Mouse (Mus musculus): ENCODE results near the gene Kalrn. TPM values are rescaled to one million over a fixed set of nuclear protein-coding genes. Genes with fewer than 3 reads are reported as not detected.

Gene Kalrn
- 34.5 and 39.2 TPM in 2 replicates for polyA plus RNA-seq (2015; fragmentation: Nextera tagmentation; extraction: Ambion mirVana)

- ATAC-seq (replicated peaks): peak; percentile 93
- H3K27me3 ChIP-seq (replicated peaks): no peaks in the 10 kb centered on the region
- no peaks in the 10 kb centered on the region for H3K36me3 ChIP-seq (replicated peaks)
- H3K9ac ChIP-seq: peak within 1 kb of the TSS; percentile 100
- peak within 1 kb of the TSS; percentile 100 for H3K27ac ChIP-seq
- H3K4me1 ChIP-seq: peaks cover 36% of the 10 kb centered on the region
- peak within 1 kb of the TSS; percentile 98 for H3K4me3 ChIP-seq
- H3K9me3 ChIP-seq: no peaks in the 10 kb centered on the region
- H3K4me2 ChIP-seq: peak within 1 kb of the TSS; percentile 94
- WGBS: under 1% methylated on average over 60 of the region's 84 CpGs
Measured at GRCm38 (mm10) chr16:34573151-34573802, at the start of gene Kalrn. Kalrn (minus strand) TSS chr16:34573532.

GRCm38 (mm10) chr16:34614021-34614420, 40.7 kb upstream of the Kalrn start:
- Histone ChIP-seq H3K9me3 (no peaks in the 10 kb centered on the region), H3K4me3 (no peak overlapping the region), H3K27me3 (replicated peaks) (no peaks in the 10 kb centered on the region), H3K4me1 (no peaks in the 10 kb centered on the region), H3K9ac (no peak overlapping the region), H3K27ac (no peak overlapping the region), H3K36me3 (replicated peaks) (no peaks in the 10 kb centered on the region), H3K4me2 (no peak overlapping the region)
- no peak for ATAC-seq (replicated peaks)
- 76% methylated on average over 2 of the region's 2 CpGs for WGBS

DNA sequence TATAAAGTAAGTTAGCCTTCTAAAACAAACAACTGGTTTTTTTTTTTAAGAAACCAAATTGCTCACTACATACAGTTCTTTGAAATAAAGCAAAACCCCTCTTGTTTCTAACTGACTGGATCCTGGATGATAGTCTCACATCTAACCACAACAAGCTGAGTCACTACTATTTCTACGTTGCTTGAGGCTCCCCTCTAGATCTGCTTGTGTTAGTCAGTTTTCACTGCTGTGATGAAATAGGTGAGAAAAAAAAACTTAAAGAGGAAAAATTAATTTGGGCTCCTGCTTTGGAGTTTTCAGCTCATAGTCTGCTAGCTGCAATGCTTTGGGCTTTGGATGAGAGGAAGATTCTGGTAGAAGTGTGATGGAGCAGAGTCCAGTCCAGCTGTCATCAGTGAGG, 36.8 kb upstream of the Kalrn start:
- ATAC-seq (replicated peaks): no peak
- no peak overlapping the region for H3K27ac ChIP-seq
- WGBS: 83% methylated on average over 1 of the region's 1 CpGs

GRCm38 (mm10) chr16:34605679-34606078, 32.3 kb upstream of the Kalrn start:
- H3K9ac ChIP-seq: no peak overlapping the region
- 34% methylated on average over 3 of the region's 3 CpGs for WGBS
- no peak overlapping the region for H3K4me3 ChIP-seq
- no peaks in the 10 kb centered on the region for H3K4me1 ChIP-seq
- ATAC-seq (replicated peaks): no peak
- no peaks in the 10 kb centered on the region for H3K9me3 ChIP-seq
- no peaks in the 10 kb centered on the region for H3K36me3 ChIP-seq (replicated peaks)
- H3K27ac ChIP-seq: no peak overlapping the region
- no peak overlapping the region for H3K4me2 ChIP-seq
- no peaks in the 10 kb centered on the region for H3K27me3 ChIP-seq (replicated peaks)

More for the DNA sequence above, 36.8 kb upstream of the Kalrn start:
- Histone ChIP-seq H3K36me3 (replicated peaks) (no peaks in the 10 kb centered on the region), H3K9ac (no peak overlapping the region), H3K4me2 (no peak overlapping the region), H3K4me3 (no peak overlapping the region), H3K4me1 (no peaks in the 10 kb centered on the region), H3K9me3 (no peaks in the 10 kb centered on the region), H3K27me3 (replicated peaks) (no peaks in the 10 kb centered on the region)

- no peak overlapping the region for H3K4me3 ChIP-seq
- 72% methylated on average over 6 of the region's 6 CpGs for WGBS
- no peak overlapping the region for H3K9ac ChIP-seq
- no peaks in the 10 kb centered on the region for H3K4me1 ChIP-seq
- H3K27me3 ChIP-seq (replicated peaks): no peaks in the 10 kb centered on the region
- H3K36me3 ChIP-seq (replicated peaks): no peaks in the 10 kb centered on the region
- no peak overlapping the region for H3K4me2 ChIP-seq
- ATAC-seq (replicated peaks): no peak
- H3K27ac ChIP-seq: no peak overlapping the region
- H3K9me3 ChIP-seq: no peaks in the 10 kb centered on the region
Measured at GRCm38 (mm10) chr16:34603854-34604253, 30.5 kb upstream of the Kalrn start.

GRCm38 (mm10) chr16:34603076-34603475, 29.7 kb upstream of the Kalrn start:
- H3K27me3 ChIP-seq (replicated peaks): no peaks in the 10 kb centered on the region
- no peak overlapping the region for H3K4me2 ChIP-seq
- H3K4me1 ChIP-seq: no peaks in the 10 kb centered on the region
- no peak overlapping the region for H3K4me3 ChIP-seq
- no peaks in the 10 kb centered on the region for H3K9me3 ChIP-seq
- WGBS: 80% methylated on average over 4 of the region's 4 CpGs
- no peak overlapping the region for H3K9ac ChIP-seq
- ATAC-seq (replicated peaks): no peak
- no peak overlapping the region for H3K27ac ChIP-seq
- H3K36me3 ChIP-seq (replicated peaks): no peaks in the 10 kb centered on the region

GRCm38 (mm10) chr16:34601954-34602353, 28.6 kb upstream of the Kalrn start:
- Histone ChIP-seq H3K9me3 (no peaks in the 10 kb centered on the region), H3K4me1 (no peaks in the 10 kb centered on the region), H3K27ac (no peak overlapping the region), H3K27me3 (replicated peaks) (no peaks in the 10 kb centered on the region), H3K4me2 (no peak overlapping the region), H3K4me3 (no peak overlapping the region), H3K9ac (no peak overlapping the region), H3K36me3 (replicated peaks) (no peaks in the 10 kb centered on the region)
- WGBS: 81% methylated on average over 4 of the region's 4 CpGs
- ATAC-seq (replicated peaks): no peak

DNA sequence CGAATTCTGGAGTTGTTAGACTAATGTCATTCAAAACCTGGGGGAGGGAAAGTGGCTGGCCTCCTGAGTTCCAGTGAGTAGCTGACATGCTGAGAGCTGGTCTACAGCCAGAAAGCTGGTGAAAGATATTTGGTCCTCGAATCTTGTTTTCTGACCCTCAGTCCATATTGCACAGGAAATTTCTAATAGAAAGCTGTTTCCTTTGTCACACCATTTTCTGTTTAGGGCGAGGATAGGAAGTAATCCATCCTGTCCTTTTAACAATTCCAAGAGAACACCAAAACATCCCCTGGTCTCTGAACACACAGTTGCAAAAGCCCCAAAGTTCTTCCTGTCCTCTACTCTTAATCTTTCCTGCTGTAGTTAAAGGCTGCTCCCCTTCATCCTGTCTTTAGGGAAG, 22.0 kb upstream of the Kalrn start:
- no peak overlapping the region for H3K4me3 ChIP-seq
- H3K27me3 ChIP-seq (replicated peaks): no peaks in the 10 kb centered on the region
- H3K36me3 ChIP-seq (replicated peaks): no peaks in the 10 kb centered on the region
- no peak overlapping the region for H3K27ac ChIP-seq
- H3K9ac ChIP-seq: no peak overlapping the region
- H3K4me2 ChIP-seq: no peak overlapping the region
- no peak for ATAC-seq (replicated peaks)
- no peaks in the 10 kb centered on the region for H3K4me1 ChIP-seq
- 43% methylated on average over 3 of the region's 3 CpGs for WGBS
- H3K9me3 ChIP-seq: no peaks in the 10 kb centered on the region

DNA sequence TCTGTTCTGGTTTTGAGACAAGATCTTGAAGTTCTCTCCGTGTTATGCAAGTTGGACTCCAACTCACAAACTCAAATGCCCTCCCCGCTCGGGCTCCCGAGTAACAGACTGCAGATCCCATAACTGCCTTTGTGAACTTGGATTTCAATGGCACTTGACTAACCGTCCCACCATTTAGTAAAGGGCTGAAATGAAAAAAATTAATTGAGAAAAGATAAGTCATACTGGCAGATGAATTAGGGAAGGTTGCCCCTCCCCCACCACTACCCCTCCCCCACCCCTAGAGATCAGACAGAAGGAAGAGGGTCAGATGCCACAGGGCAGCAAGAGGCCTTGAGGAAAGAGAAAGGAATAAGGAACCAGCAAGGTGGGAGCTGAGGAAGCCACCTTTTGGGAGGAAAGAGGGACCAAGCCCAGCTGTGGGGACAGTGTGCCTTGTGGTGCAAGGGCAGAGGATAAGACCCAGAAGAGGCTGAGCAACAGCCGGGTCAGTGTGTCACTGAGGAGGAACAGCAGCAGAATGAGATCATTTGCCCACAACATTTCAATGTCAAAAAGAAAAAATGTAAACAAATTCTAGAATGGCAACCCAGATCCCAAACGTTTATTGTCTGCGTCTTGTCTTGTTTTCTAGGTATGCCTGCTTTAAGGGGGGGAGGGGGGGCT, 21.4 kb upstream of the Kalrn start:
- Histone ChIP-seq H3K9ac (no peak overlapping the region), H3K27me3 (replicated peaks) (no peaks in the 10 kb centered on the region), H3K4me1 (no peaks in the 10 kb centered on the region), H3K4me3 (no peak overlapping the region), H3K9me3 (no peaks in the 10 kb centered on the region), H3K27ac (no peak overlapping the region), H3K36me3 (replicated peaks) (no peaks in the 10 kb centered on the region), H3K4me2 (no peak overlapping the region)
- no peak for ATAC-seq (replicated peaks)
- WGBS: 65% methylated on average over 8 of the region's 8 CpGs

DNA sequence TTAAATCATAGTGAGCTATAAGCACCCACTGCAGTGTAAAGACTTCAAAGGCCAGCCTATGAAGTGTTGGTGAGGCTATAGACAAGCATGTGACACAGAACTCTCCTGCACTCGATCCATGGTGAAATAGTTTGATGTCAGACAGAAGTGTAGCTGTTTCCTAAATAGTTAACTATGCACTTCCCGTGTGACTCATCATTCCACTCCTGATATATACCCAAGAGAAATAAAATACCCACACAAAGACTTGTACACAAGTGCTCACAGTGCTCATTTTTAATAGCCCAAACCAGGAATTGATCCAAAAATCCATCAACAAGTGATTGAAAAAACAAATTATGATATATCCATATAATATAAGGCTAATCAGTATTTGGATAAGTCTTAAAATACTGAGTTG, 19.4 kb upstream of the Kalrn start:
- no peak overlapping the region for H3K27ac ChIP-seq
- no peaks in the 10 kb centered on the region for H3K36me3 ChIP-seq (replicated peaks)
- no peak overlapping the region for H3K4me2 ChIP-seq
- H3K4me1 ChIP-seq: no peaks in the 10 kb centered on the region
- H3K9ac ChIP-seq: no peak overlapping the region
- ATAC-seq (replicated peaks): no peak
- WGBS: 86% methylated on average over 2 of the region's 2 CpGs
- H3K9me3 ChIP-seq: no peaks in the 10 kb centered on the region
- no peak overlapping the region for H3K4me3 ChIP-seq
- H3K27me3 ChIP-seq (replicated peaks): no peaks in the 10 kb centered on the region

GRCm38 (mm10) chr16:34591934-34592333, 18.6 kb upstream of the Kalrn start:
- 87% methylated on average over 1 of the region's 1 CpGs for WGBS
- no peaks in the 10 kb centered on the region for H3K4me1 ChIP-seq
- no peak overlapping the region for H3K27ac ChIP-seq
- no peaks in the 10 kb centered on the region for H3K36me3 ChIP-seq (replicated peaks)
- H3K9me3 ChIP-seq: no peaks in the 10 kb centered on the region
- no peak overlapping the region for H3K9ac ChIP-seq
- no peak overlapping the region for H3K4me2 ChIP-seq
- H3K4me3 ChIP-seq: no peak overlapping the region
- no peaks in the 10 kb centered on the region for H3K27me3 ChIP-seq (replicated peaks)
- ATAC-seq (replicated peaks): no peak

GRCm38 (mm10) chr16:34579671-34580326, 6.5 kb upstream of the Kalrn start:
- Histone ChIP-seq H3K27me3 (replicated peaks) (no peaks in the 10 kb centered on the region), H3K4me1 (peaks cover under 1% of the 10 kb centered on the region), H3K4me2 (no peak overlapping the region), H3K9ac (no peak overlapping the region), H3K36me3 (replicated peaks) (no peaks in the 10 kb centered on the region), H3K27ac (no peak overlapping the region), H3K4me3 (no peak overlapping the region), H3K9me3 (peaks cover 4% of the 10 kb centered on the region; the same call in 1 of the 2 replicates)
- no peak for ATAC-seq (replicated peaks)
- 92% methylated on average over 4 of the region's 4 CpGs for WGBS

All from midbrain, embryonic 15.5 days (tissue).